Mouse (Mus musculus) neural tube, embryonic 13.5 days (tissue): Measurements from ENCODE around the gene I0C0044D17Rik. TPM values are rescaled to one million over a fixed set of nuclear protein-coding genes. Genes with fewer than 3 reads are reported as not detected.

Experiments used
- polyA plus RNA-seq: library from polyadenylated mRNA; unstranded; fragments of >200 nt; fragmentation: Nextera tagmentation; extraction: Ambion mirVana; gene quantifications from 2 replicates; pipeline ENCODE4 v1.2.1, GENCODE M21; 2015

The I0C0044D17Rik gene
- polyA plus RNA-seq, 1 experiment from 2014 or later, result not detected

Other genes with a start within 250 kb of the I0C0044D17Rik start
- not detected in 2 replicates for gene L1td1, start 97.1 kb downstream of the I0C0044D17Rik start, polyA plus RNA-seq
- 0.47 and 0.70 TPM in 2 replicates for gene Kank4, start 6.3 kb downstream of the I0C0044D17Rik start, polyA plus RNA-seq
- 27.5 and 33.4 TPM in 2 replicates for gene Usp1, start 100.0 kb upstream of the I0C0044D17Rik start, polyA plus RNA-seq
- gene Angptl3, start 207.1 kb upstream of the I0C0044D17Rik start, polyA plus RNA-seq, result 0.98 and 1.6 TPM in 2 replicates